Mouse (Mus musculus) hindbrain, embryonic 16.5 days (tissue): Measurements from ENCODE around the gene Gpr61. TPM values are rescaled to one million over a fixed set of nuclear protein-coding genes. Genes with fewer than 3 reads are reported as not detected.

Source experiments
- ATAC-seq: fragments of 200-750 bp; cut with Nextera tagmentation; 2 replicates; pipeline ENCODE4 v1.8.0; 2017; ENCODE audit warnings: moderate TSS enrichment, moderate library complexity
- H3K27ac ChIP-seq: fragments of 300-500 bp; sonication (generic); 2 replicates; pipeline ENCODE4 v1.5.1; 2014; ENCODE audit warnings: low read depth, mild to moderate bottlenecking, control low read depth, low read length, moderate library complexity
- H3K27me3 ChIP-seq: fragments of 300-500 bp; sonication (generic); replicated peaks from 2 replicates; pipeline ENCODE4 v1.6.1; 2014; ENCODE audit warnings: low read length; ENCODE audit not compliant: control insufficient read depth, insufficient read depth
- H3K36me3 ChIP-seq: fragments of 300-500 bp; sonication (generic); 2 replicates; pipeline ENCODE4 v1.6.1; 2014; ENCODE audit warnings: mild to moderate bottlenecking, low read length, moderate library complexity, mixed read lengths; ENCODE audit not compliant: control insufficient read depth, insufficient read depth
- H3K4me1 ChIP-seq: fragments of 300-500 bp; sonication (generic); 2 replicates; pipeline ENCODE4 v1.6.1; 2014; ENCODE audit warnings: low read depth, low read length; ENCODE audit not compliant: control insufficient read depth, insufficient read depth
- H3K4me2 ChIP-seq: fragments of 300-500 bp; sonication (generic); 2 replicates; pipeline ENCODE4 v1.6.1; 2014; ENCODE audit warnings: mild to moderate bottlenecking, low read length, control low read depth, moderate library complexity
- H3K4me3 ChIP-seq: fragments of 300-500 bp; sonication (generic); 2 replicates; pipeline ENCODE4 v1.5.1; 2014; ENCODE audit warnings: mild to moderate bottlenecking, low read length, control low read depth, moderate library complexity
- H3K9ac ChIP-seq: fragments of 300-500 bp; sonication (generic); 2 replicates; pipeline ENCODE4 v1.6.1; 2014; ENCODE audit warnings: low read depth, mild to moderate bottlenecking, control low read depth, low read length, moderate library complexity
- H3K9me3 ChIP-seq: fragments of 300-500 bp; sonication (generic); 2 replicates; pipeline ENCODE4 v1.6.1; 2014; ENCODE audit warnings: mild to moderate bottlenecking, low read length, moderate library complexity; ENCODE audit not compliant: control insufficient read depth
- WGBS: fragments of 180-500 bp; shearing (Covaris S2); extraction: QIAGEN DNeasy Blood & Tissue Kit; methylation state at CpG from one replicate; pipeline ENCODE4 v1.1.7; 2014; 5-methylcytosine and 5-hydroxymethylcytosine counted together
- polyA plus RNA-seq: library from polyadenylated mRNA; unstranded; fragments of >200 nt; fragmentation: Nextera tagmentation; extraction: Ambion mirVana; gene quantifications from 2 replicates; pipeline ENCODE4 v1.2.1, GENCODE M21; 2015

The Gpr61 gene
- polyA plus RNA-seq, 1 experiment from 2014 or later: 10.6 TPM

GRCm38 (mm10) chr3:108195941-108196590 is 41.4 kb upstream of the Gpr61 start:
- Histone ChIP-seq H3K27me3 (no peaks in the 10 kb centered on the region), H3K4me3 (no peak overlapping the region), H3K9ac (0 out of 2 replicates have a peak overlapping the region, but pooled peaks have one; percentile 3), H3K9me3 (no peaks in the 10 kb centered on the region), H3K4me1 (peaks cover 19% of the 10 kb centered on the region), H3K36me3 (0 out of 2 replicates have a peak, but pooled peaks cover 4% of the 10 kb centered on the region), H3K4me2 (no peak overlapping the region), H3K27ac (peak overlapping the region; percentile 73)
- WGBS: 59% methylated on average over 7 of the region's 7 CpGs
- ATAC-seq: no peak

- H3K9ac ChIP-seq: no peak overlapping the region
- peaks cover 19% of the 10 kb centered on the region for H3K4me1 ChIP-seq
- H3K27me3 ChIP-seq: no peaks in the 10 kb centered on the region
- ATAC-seq: no peak
- 89% methylated on average over 4 of the region's 4 CpGs for WGBS
- H3K27ac ChIP-seq: no peak overlapping the region
- no peak overlapping the region for H3K4me3 ChIP-seq
- no peak overlapping the region for H3K4me2 ChIP-seq
- H3K36me3 ChIP-seq: 0 out of 2 replicates have a peak, but pooled peaks cover 6% of the 10 kb centered on the region
- H3K9me3 ChIP-seq: no peaks in the 10 kb centered on the region
Observed at GRCm38 (mm10) chr3:108195287-108195686, 40.6 kb upstream of the Gpr61 start.

GRCm38 (mm10) chr3:108193686-108194085 is 39.0 kb upstream of the Gpr61 start:
- Histone ChIP-seq H3K27me3 (no peaks in the 10 kb centered on the region), H3K36me3 (0 out of 2 replicates have a peak, but pooled peaks cover 4% of the 10 kb centered on the region), H3K9ac (no peak overlapping the region), H3K4me1 (peaks cover 19% of the 10 kb centered on the region), H3K27ac (no peak overlapping the region), H3K9me3 (no peaks in the 10 kb centered on the region), H3K4me3 (no peak overlapping the region), H3K4me2 (no peak overlapping the region)
- 83% methylated on average over 4 of the region's 4 CpGs for WGBS
- no peak for ATAC-seq

GRCm38 (mm10) chr3:108189897-108190296 is 35.2 kb upstream of the Gpr61 start:
- H3K27ac ChIP-seq: no peak overlapping the region
- H3K4me3 ChIP-seq: no peak overlapping the region
- no peak overlapping the region for H3K9ac ChIP-seq
- H3K9me3 ChIP-seq: no peaks in the 10 kb centered on the region
- ATAC-seq: no peak
- peaks cover 19% of the 10 kb centered on the region for H3K4me1 ChIP-seq
- 64% methylated on average over 5 of the region's 5 CpGs for WGBS
- no peaks in the 10 kb centered on the region for H3K27me3 ChIP-seq
- peaks cover 7% of the 10 kb centered on the region; the same call in 1 of the 2 replicates for H3K36me3 ChIP-seq
- H3K4me2 ChIP-seq: no peak overlapping the region

GRCm38 (mm10) chr3:108188716-108189490 is 34.2 kb upstream of the Gpr61 start:
- no peaks in the 10 kb centered on the region for H3K27me3 ChIP-seq
- H3K9ac ChIP-seq: no peak overlapping the region
- H3K27ac ChIP-seq: no peak overlapping the region
- H3K4me2 ChIP-seq: no peak overlapping the region
- WGBS: 69% methylated on average over 9 of the region's 9 CpGs
- H3K4me1 ChIP-seq: peaks cover 19% of the 10 kb centered on the region
- no peaks in the 10 kb centered on the region for H3K9me3 ChIP-seq
- peaks cover 7% of the 10 kb centered on the region; the same call in 1 of the 2 replicates for H3K36me3 ChIP-seq
- no peak overlapping the region for H3K4me3 ChIP-seq
- no peak for ATAC-seq

GRCm38 (mm10) chr3:108187111-108187795 is 32.6 kb upstream of the Gpr61 start:
- H3K27me3 ChIP-seq: no peaks in the 10 kb centered on the region
- peak overlapping the region; percentile 82 for H3K4me3 ChIP-seq
- 61% methylated on average over 20 of the region's 20 CpGs for WGBS
- H3K9me3 ChIP-seq: no peaks in the 10 kb centered on the region
- ATAC-seq: peak; percentile 29; the same call in 1 of the 2 replicates
- no peak overlapping the region for H3K27ac ChIP-seq
- peaks cover 19% of the 10 kb centered on the region for H3K4me1 ChIP-seq
- peaks cover 7% of the 10 kb centered on the region; the same call in 1 of the 2 replicates for H3K36me3 ChIP-seq
- peak overlapping the region; percentile 82 for H3K4me2 ChIP-seq
- H3K9ac ChIP-seq: peak overlapping the region; percentile 91

GRCm38 (mm10) chr3:108186098-108187047 is 31.7 kb upstream of the Gpr61 start, which contains the start of gene Amigo1:
Gene Amigo1, plus strand, starts transcription at chr3:108186335.
- peak within 1 kb of the TSS; percentile 82 for H3K4me2 ChIP-seq
- peak within 1 kb of the TSS; percentile 73 for H3K27ac ChIP-seq
- H3K9me3 ChIP-seq: no peaks in the 10 kb centered on the region
- no peaks in the 10 kb centered on the region for H3K27me3 ChIP-seq
- H3K4me3 ChIP-seq: peak within 1 kb of the TSS; percentile 82
- H3K9ac ChIP-seq: peak within 1 kb of the TSS; percentile 91
- H3K36me3 ChIP-seq: peaks cover 7% of the 10 kb centered on the region; the same call in 1 of the 2 replicates
- H3K4me1 ChIP-seq: peaks cover 19% of the 10 kb centered on the region
- 2% methylated on average over 41 of the region's 100 CpGs for WGBS
- peak; percentile 82 for ATAC-seq

- Histone ChIP-seq H3K27me3 (no peaks in the 10 kb centered on the region), H3K4me3 (peak overlapping the region; percentile 82), H3K27ac (peak overlapping the region; percentile 73; the same call in 1 of the 2 replicates), H3K36me3 (peaks cover 3% of the 10 kb centered on the region; the same call in 1 of the 2 replicates), H3K9ac (peak overlapping the region; percentile 91), H3K4me2 (peak overlapping the region; percentile 82), H3K9me3 (no peaks in the 10 kb centered on the region), H3K4me1 (peaks cover 19% of the 10 kb centered on the region)
- 2% methylated on average over 16 of the region's 16 CpGs for WGBS
- no peak for ATAC-seq
Observed at GRCm38 (mm10) chr3:108185460-108186097, 30.9 kb upstream of the Gpr61 start.
